Mouse (Mus musculus) hindbrain, embryonic 16.5 days (tissue): ENCODE data around the gene Ubtd2. TPM values are rescaled to one million over a fixed set of nuclear protein-coding genes. Genes with fewer than 3 reads are reported as not detected.
A peak's percentile ranks its signal among the peaks of the same experiment; 100 is the strongest.
"Not testable (repeated sequence)": the region's sequence is repeated elsewhere in the genome, so short reads cannot be mapped to it uniquely, and the experiment has no call there.

Experiments used
- ATAC-seq: fragments of 200-750 bp; cut with Nextera tagmentation; 2 replicates; pipeline ENCODE4 v1.8.0; 2017; ENCODE audit warnings: moderate TSS enrichment, moderate library complexity
- H3K27ac ChIP-seq: fragments of 300-500 bp; sonication (generic); 2 replicates; pipeline ENCODE4 v1.5.1; 2014; ENCODE audit warnings: low read depth, mild to moderate bottlenecking, control low read depth, low read length, moderate library complexity
- H3K27me3 ChIP-seq: fragments of 300-500 bp; sonication (generic); replicated peaks from 2 replicates; pipeline ENCODE4 v1.6.1; 2014; ENCODE audit warnings: low read length; ENCODE audit not compliant: control insufficient read depth, insufficient read depth
- H3K36me3 ChIP-seq: fragments of 300-500 bp; sonication (generic); 2 replicates; pipeline ENCODE4 v1.6.1; 2014; ENCODE audit warnings: mild to moderate bottlenecking, low read length, moderate library complexity, mixed read lengths; ENCODE audit not compliant: control insufficient read depth, insufficient read depth
- H3K4me1 ChIP-seq: fragments of 300-500 bp; sonication (generic); 2 replicates; pipeline ENCODE4 v1.6.1; 2014; ENCODE audit warnings: low read depth, low read length; ENCODE audit not compliant: control insufficient read depth, insufficient read depth
- H3K4me2 ChIP-seq: fragments of 300-500 bp; sonication (generic); 2 replicates; pipeline ENCODE4 v1.6.1; 2014; ENCODE audit warnings: mild to moderate bottlenecking, low read length, control low read depth, moderate library complexity
- H3K4me3 ChIP-seq: fragments of 300-500 bp; sonication (generic); 2 replicates; pipeline ENCODE4 v1.5.1; 2014; ENCODE audit warnings: mild to moderate bottlenecking, low read length, control low read depth, moderate library complexity
- H3K9ac ChIP-seq: fragments of 300-500 bp; sonication (generic); 2 replicates; pipeline ENCODE4 v1.6.1; 2014; ENCODE audit warnings: low read depth, mild to moderate bottlenecking, control low read depth, low read length, moderate library complexity
- H3K9me3 ChIP-seq: fragments of 300-500 bp; sonication (generic); 2 replicates; pipeline ENCODE4 v1.6.1; 2014; ENCODE audit warnings: mild to moderate bottlenecking, low read length, moderate library complexity; ENCODE audit not compliant: control insufficient read depth
- WGBS: fragments of 180-500 bp; shearing (Covaris S2); extraction: QIAGEN DNeasy Blood & Tissue Kit; methylation state at CpG from one replicate; pipeline ENCODE4 v1.1.7; 2014; 5-methylcytosine and 5-hydroxymethylcytosine counted together
- polyA plus RNA-seq: library from polyadenylated mRNA; unstranded; fragments of >200 nt; fragmentation: Nextera tagmentation; extraction: Ambion mirVana; gene quantifications from 2 replicates; pipeline ENCODE4 v1.2.1, GENCODE M21; 2015

The Ubtd2 gene
- polyA plus RNA-seq, 1 experiment from 2014 or later: 36.8 TPM

- Histone ChIP-seq H3K36me3 (peaks cover 4% of the 10 kb centered on the region; the same call in 1 of the 2 replicates), H3K4me3 (no peak overlapping the region), H3K9ac (no peak overlapping the region), H3K4me1 (no peaks in the 10 kb centered on the region; the same call in 1 of the 2 replicates), H3K4me2 (no peak overlapping the region), H3K27ac (no peak overlapping the region), H3K27me3 (no peaks in the 10 kb centered on the region), H3K9me3 (no peaks in the 10 kb centered on the region)
- 97% methylated on average over 2 of the region's 2 CpGs for WGBS
- no peak for ATAC-seq
Measured at GRCm38 (mm10) chr11:32503711-32504110, 48.5 kb downstream of the Ubtd2 start.

DNA sequence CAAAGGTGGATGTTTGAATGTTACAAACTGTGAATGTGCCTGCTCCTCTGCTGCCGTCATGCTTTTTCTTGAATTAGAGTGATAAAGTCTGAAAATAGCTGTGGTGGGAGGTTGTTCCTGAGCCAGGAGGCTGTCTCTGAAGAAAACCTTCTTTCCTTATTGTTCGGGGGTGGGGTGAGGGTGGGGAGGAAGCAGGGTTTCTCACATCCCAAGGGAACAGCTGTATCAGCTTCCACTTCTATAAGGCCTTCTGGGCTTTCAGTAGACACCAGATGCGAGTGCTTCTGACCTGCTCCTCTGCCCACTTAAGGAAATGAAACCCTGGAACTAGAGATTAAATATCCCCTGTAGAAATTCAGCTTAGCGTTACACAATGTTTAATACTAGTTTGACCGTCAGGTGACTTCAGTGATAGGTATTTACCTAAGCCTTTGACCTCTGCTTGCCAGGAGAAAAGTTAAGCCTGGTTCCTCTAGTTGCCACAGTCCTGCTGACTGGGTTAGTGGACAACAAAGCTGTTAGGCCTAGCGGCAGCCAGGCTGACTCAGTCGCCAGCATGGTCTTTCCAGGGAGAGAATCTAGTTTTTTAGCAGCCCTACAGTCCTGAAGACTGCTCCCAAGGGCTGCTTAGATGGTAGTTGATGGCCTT is 50.0 kb downstream of the Ubtd2 start:
- no peak overlapping the region for H3K27ac ChIP-seq
- 0 out of 2 replicates have a peak, but pooled peaks cover 4% of the 10 kb centered on the region for H3K36me3 ChIP-seq
- H3K4me3 ChIP-seq: no peak overlapping the region
- no peaks in the 10 kb centered on the region for H3K4me1 ChIP-seq
- no peak overlapping the region for H3K9ac ChIP-seq
- H3K9me3 ChIP-seq: no peaks in the 10 kb centered on the region
- 80% methylated on average over 7 of the region's 7 CpGs for WGBS
- ATAC-seq: no peak
- H3K4me2 ChIP-seq: no peak overlapping the region
- no peaks in the 10 kb centered on the region for H3K27me3 ChIP-seq

DNA sequence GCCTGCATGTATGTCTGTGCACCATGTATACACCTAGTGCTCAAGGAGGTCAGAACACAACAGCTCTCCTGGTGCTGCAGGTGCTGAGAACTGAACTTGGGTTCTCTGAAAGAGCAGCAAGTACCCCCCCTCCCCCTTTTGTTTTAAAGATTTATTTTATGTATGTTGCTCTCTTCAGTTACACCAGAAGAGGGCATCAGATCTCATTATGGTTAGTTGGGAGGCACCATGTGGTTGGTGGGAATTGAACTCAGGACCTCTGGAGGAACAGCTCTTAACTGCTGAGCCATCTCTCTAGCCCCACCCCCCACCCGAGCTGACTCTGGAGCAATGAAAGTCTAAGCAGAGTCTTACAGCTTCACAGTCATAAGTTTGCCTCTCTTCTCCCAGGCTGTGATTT is 55.8 kb downstream of the Ubtd2 start:
- no peak for ATAC-seq
- Histone ChIP-seq H3K36me3 (no peaks in the 10 kb centered on the region), H3K4me1 (no peaks in the 10 kb centered on the region), H3K9ac (no peak overlapping the region), H3K4me3 (no peak overlapping the region), H3K9me3 (no peaks in the 10 kb centered on the region), H3K27me3 (no peaks in the 10 kb centered on the region), H3K27ac (no peak overlapping the region), H3K4me2 (no peak overlapping the region)
- WGBS: 88% methylated on average over 1 of the region's 1 CpGs

DNA sequence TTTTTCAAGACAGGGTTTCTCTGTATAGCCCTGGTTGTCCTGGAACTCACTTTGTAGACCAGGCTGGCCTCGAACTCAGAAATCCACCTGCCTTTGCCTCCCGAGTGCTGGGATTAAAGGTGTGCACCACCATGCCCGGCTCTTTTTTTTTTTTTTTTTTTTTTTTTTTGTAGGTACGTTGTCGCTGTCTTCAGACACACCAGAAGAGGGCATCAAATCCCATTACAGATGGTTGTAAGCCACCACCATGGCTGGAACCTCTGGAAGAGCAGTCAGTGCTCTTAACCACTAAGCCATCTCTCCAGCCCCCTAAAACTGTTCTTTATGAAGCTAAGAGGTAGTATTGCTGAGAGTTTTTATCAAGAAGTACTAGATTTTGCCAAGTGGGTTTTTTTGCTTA is 59.7 kb downstream of the Ubtd2 start:
- not testable (repeated sequence) for H3K36me3 ChIP-seq, H3K27me3 ChIP-seq, H3K4me2 ChIP-seq, ATAC-seq, H3K9ac ChIP-seq, H3K4me3 ChIP-seq, H3K4me1 ChIP-seq, H3K9me3 ChIP-seq, H3K27ac ChIP-seq
- WGBS: 95% methylated on average over 5 of the region's 5 CpGs

- Histone ChIP-seq H3K36me3 (peaks cover 5% of the 10 kb centered on the region; the same call in 1 of the 2 replicates), H3K9ac (no peak overlapping the region), H3K9me3 (no peaks in the 10 kb centered on the region), H3K27ac (no peak overlapping the region), H3K4me2 (no peak overlapping the region), H3K27me3 (no peaks in the 10 kb centered on the region), H3K4me3 (no peak overlapping the region), H3K4me1 (no peaks in the 10 kb centered on the region)
- no peak for ATAC-seq
- 83% methylated on average over 12 of the region's 12 CpGs for WGBS
Measured at GRCm38 (mm10) chr11:32516091-32516490, 60.9 kb downstream of the Ubtd2 start.

DNA sequence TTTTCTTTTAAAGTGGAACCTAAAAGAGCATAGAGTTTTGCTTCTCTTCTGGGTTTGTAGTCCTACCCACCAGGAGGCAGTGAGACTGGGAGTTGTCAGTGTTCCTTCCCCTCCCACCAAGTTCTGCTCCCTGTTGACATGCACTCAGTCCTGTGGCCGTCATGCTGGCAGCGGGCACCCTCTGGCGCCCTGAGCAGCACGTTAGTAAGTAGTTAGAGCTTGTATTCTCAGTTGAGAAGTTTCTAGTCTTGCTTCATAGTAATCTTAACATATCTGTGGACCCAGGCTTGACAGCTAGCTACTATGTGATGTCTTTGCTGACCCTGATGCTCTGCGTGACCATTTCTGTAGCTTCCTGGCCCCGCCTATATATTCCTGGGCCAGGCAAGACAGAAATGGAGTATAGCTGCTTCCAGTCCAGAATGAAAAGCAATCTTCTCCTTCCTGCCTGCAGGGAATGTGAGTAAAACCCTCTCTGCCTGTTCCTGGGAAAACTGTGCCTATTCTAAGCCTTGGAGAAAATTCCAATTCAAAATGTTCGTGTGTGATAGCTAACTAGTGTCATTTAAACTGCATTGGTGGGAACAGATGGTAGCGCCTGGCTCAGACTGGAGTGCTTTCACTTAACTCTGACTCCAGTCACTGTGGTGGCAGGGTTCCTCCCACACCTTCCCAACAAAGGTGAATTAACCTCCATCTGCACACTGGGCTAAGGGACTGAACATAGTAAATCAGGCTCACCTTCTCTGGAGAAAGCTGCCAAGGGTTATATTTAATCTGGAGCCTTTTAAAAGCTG is 61.9 kb downstream of the Ubtd2 start:
- Histone ChIP-seq H3K4me3 (no peak overlapping the region), H3K27ac (0 out of 2 replicates have a peak overlapping the region, but pooled peaks have one; percentile 7), H3K36me3 (peaks cover 5% of the 10 kb centered on the region; the same call in 1 of the 2 replicates), H3K27me3 (no peaks in the 10 kb centered on the region), H3K4me1 (no peaks in the 10 kb centered on the region), H3K9me3 (no peaks in the 10 kb centered on the region), H3K4me2 (no peak overlapping the region), H3K9ac (no peak overlapping the region)
- no peak for ATAC-seq
- WGBS: 83% methylated on average over 8 of the region's 8 CpGs

DNA sequence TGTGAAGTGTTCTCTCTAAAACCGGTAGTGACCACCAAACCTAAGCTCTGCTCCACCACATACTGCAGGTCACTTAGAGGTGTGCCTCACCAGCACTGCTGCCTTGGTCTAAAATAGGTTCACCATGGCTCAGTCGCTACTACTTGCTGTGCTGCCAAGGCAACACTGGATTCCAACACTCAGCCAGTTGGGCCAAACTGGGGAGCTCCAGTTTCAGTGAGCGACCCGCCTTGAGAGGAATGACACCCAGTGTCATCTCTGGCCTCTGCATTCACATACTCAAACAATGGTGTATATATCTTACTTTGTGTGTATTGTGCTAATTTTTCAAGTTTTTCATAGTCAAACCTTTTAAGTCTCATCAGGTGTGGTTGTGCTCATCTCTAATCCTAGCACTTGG is 63.6 kb downstream of the Ubtd2 start:
- no peaks in the 10 kb centered on the region for H3K4me1 ChIP-seq
- ATAC-seq: no peak
- H3K36me3 ChIP-seq: peaks cover 5% of the 10 kb centered on the region; the same call in 1 of the 2 replicates
- H3K27ac ChIP-seq: no peak overlapping the region
- WGBS: 88% methylated on average over 4 of the region's 4 CpGs
- no peak overlapping the region for H3K4me2 ChIP-seq
- no peaks in the 10 kb centered on the region for H3K9me3 ChIP-seq
- no peaks in the 10 kb centered on the region for H3K27me3 ChIP-seq
- no peak overlapping the region for H3K9ac ChIP-seq
- no peak overlapping the region for H3K4me3 ChIP-seq

GRCm38 (mm10) chr11:32519354-32519753 is 64.2 kb downstream of the Ubtd2 start:
- Histone ChIP-seq H3K27ac (no peak overlapping the region), H3K9me3 (no peaks in the 10 kb centered on the region), H3K4me2 (no peak overlapping the region), H3K4me1 (no peaks in the 10 kb centered on the region), H3K9ac (no peak overlapping the region), H3K4me3 (no peak overlapping the region), H3K36me3 (peaks cover 5% of the 10 kb centered on the region; the same call in 1 of the 2 replicates), H3K27me3 (no peaks in the 10 kb centered on the region)
- ATAC-seq: no peak
- 97% methylated on average over 1 of the region's 1 CpGs for WGBS

GRCm38 (mm10) chr11:32521246-32521645 is 66.1 kb downstream of the Ubtd2 start:
- H3K9ac ChIP-seq: no peak overlapping the region
- H3K4me3 ChIP-seq: no peak overlapping the region
- no peak overlapping the region for H3K4me2 ChIP-seq
- H3K27me3 ChIP-seq: no peaks in the 10 kb centered on the region
- peaks cover 3% of the 10 kb centered on the region; the same call in 1 of the 2 replicates for H3K36me3 ChIP-seq
- ATAC-seq: no peak
- no peaks in the 10 kb centered on the region for H3K4me1 ChIP-seq
- no peaks in the 10 kb centered on the region for H3K9me3 ChIP-seq
- no peak overlapping the region for H3K27ac ChIP-seq
- WGBS: 84% methylated on average over 2 of the region's 2 CpGs
